Mouse (Mus musculus) liver, embryonic 16.5 days (tissue): Measurements from ENCODE around the gene A130010J15Rik. TPM values are rescaled to one million over a fixed set of nuclear protein-coding genes. Genes with fewer than 3 reads are reported as not detected.

Source experiments
- ATAC-seq: fragments of 200-750 bp; cut with Nextera tagmentation; 2 replicates; pipeline ENCODE4 v1.8.0; 2017; ENCODE audit warnings: low read depth, mild to moderate bottlenecking, moderate number of reproducible peaks, moderate library complexity
- H3K27ac ChIP-seq: fragments of 300-500 bp; sonication (generic); 2 replicates; pipeline ENCODE4 v1.5.1; 2014; ENCODE audit warnings: mild to moderate bottlenecking, low read length
- H3K27me3 ChIP-seq: fragments of 300-500 bp; sonication (generic); 2 replicates; pipeline ENCODE4 v1.6.1; 2014; ENCODE audit warnings: low read depth, low read length, mixed read lengths; ENCODE audit not compliant: control insufficient read depth, insufficient read depth
- H3K36me3 ChIP-seq: fragments of 300-500 bp; sonication (generic); 2 replicates; pipeline ENCODE4 v1.6.1; 2014; ENCODE audit warnings: mild to moderate bottlenecking; ENCODE audit not compliant: control insufficient read depth, insufficient read depth
- H3K4me1 ChIP-seq: fragments of 300-500 bp; sonication (generic); 2 replicates; pipeline ENCODE4 v1.6.1; 2014; ENCODE audit warnings: low read depth, low read length, mixed read lengths; ENCODE audit not compliant: control insufficient read depth
- H3K4me2 ChIP-seq: fragments of 300-500 bp; sonication (generic); 2 replicates; pipeline ENCODE4 v1.6.1; 2014; ENCODE audit warnings: low read depth, low read length, mixed read lengths
- H3K4me3 ChIP-seq: fragments of 300-500 bp; sonication (generic); 2 replicates; pipeline ENCODE4 v1.5.1; 2014; ENCODE audit warnings: low read depth, mild to moderate bottlenecking, low read length
- H3K9ac ChIP-seq: fragments of 300-500 bp; sonication (generic); 2 replicates; pipeline ENCODE4 v1.6.1; 2014; ENCODE audit warnings: low read depth, low read length
- H3K9me3 ChIP-seq: fragments of 300-500 bp; sonication (generic); replicated peaks from 2 replicates; pipeline ENCODE4 v1.6.1; 2016; ENCODE audit warnings: low read length; ENCODE audit not compliant: control insufficient read depth
- WGBS: fragments of 180-500 bp; shearing (Covaris S2); extraction: QIAGEN DNeasy Blood & Tissue Kit; methylation state at CpG from one replicate; pipeline ENCODE4 v1.1.7; 2014; ENCODE audit not compliant: insufficient replicate concordance; 5-methylcytosine and 5-hydroxymethylcytosine counted together
- polyA plus RNA-seq: library from polyadenylated mRNA; unstranded; fragments of >200 nt; fragmentation: Nextera tagmentation; extraction: Ambion mirVana; gene quantifications from 2 replicates; pipeline ENCODE4 v1.2.1, GENCODE M21; 2015

Gene A130010J15Rik
- polyA plus RNA-seq, 1 experiment from 2014 or later, result 4.0 TPM

DNA sequence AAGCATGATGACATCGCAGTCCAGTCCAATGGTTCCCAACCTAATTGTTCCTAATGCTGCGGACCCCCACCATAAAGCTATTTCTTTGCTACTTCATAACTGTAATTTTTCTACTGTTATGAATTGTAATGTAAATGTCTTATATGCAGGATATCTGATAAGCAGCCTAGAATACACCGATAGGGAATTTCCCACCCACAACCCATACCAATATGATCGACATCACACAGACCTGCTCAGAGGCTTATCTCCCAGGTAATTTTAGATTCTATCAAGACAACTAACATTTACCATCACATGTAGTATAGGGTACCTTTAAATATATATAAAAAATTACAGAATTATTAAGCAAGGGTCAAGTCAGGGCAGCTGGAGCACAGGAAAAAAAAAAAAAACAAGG is 58.3 kb downstream of the A130010J15Rik start:
- H3K4me1 ChIP-seq, result no peaks in the 10 kb centered on the region; the same call in 1 of the 2 replicates
- no peak for ATAC-seq
- 76% methylated on average over 4 of the region's 4 CpGs for WGBS
- H3K27me3 ChIP-seq, result no peaks in the 10 kb centered on the region
- no peaks in the 10 kb centered on the region for H3K36me3 ChIP-seq
- H3K9me3 ChIP-seq, result no peaks in the 10 kb centered on the region
- no peak overlapping the region for H3K4me3 ChIP-seq
- no peak overlapping the region for H3K4me2 ChIP-seq
- H3K27ac ChIP-seq, result no peak overlapping the region
- no peak overlapping the region for H3K9ac ChIP-seq

DNA sequence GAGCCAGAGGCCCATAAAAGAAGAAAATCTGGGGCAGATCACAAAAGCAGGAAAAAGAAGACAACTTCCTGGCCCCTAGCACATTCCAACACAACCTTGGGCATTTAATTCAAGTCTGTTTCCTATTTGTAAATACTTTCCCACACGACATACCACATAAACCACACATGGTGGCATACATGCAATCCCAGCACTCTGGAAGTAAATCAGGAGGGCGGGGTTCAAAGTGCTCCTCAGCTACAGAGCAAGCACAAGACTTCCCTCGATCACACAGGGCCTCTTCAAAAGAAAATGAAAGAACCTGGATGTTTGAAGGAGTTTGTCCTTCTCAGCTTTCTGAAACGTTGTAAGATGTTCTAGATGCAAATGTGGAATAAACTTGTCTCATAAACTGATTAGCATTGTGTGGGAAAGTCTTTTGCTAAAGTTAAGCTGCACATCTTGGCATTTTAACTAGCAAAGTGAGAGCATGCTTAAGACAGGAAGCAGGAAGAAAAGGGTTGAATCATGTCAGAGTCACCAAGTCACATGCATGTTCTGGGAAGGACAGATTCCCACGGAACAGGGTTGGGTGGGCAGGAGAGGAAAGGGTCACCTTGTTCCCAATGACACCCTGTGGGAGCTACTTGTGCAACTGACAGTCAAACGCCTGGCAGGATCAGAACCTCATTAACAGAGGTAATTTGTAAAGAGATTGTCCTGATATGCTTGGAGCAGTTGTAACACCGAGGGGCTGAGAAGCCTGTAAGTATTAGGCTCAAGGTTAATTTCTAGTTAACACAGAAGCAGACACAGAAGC is 59.1 kb downstream of the A130010J15Rik start:
- Histone ChIP-seq H3K9me3 (no peaks in the 10 kb centered on the region), H3K9ac (no peak overlapping the region), H3K36me3 (no peaks in the 10 kb centered on the region), H3K27ac (no peak overlapping the region), H3K4me3 (no peak overlapping the region), H3K27me3 (no peaks in the 10 kb centered on the region), H3K4me1 (no peaks in the 10 kb centered on the region; the same call in 1 of the 2 replicates), H3K4me2 (no peak overlapping the region)
- no peak for ATAC-seq
- 25% methylated on average over 7 of the region's 7 CpGs for WGBS

Other genes starting within 250 kb of the A130010J15Rik start
- gene Syt14, start 132.3 kb upstream of the A130010J15Rik start, polyA plus RNA-seq, result 4.8 and 5.4 TPM in 2 replicates
- gene Diexf, start 37.8 kb upstream of the A130010J15Rik start, polyA plus RNA-seq, result 2.6 and 3.1 TPM in 2 replicates
- gene Irf6, start 14.9 kb upstream of the A130010J15Rik start, polyA plus RNA-seq, result 2.9 and 3.8 TPM in 2 replicates
- 8.3 and 9.4 TPM in 2 replicates for gene Traf3ip3, start 33.7 kb downstream of the A130010J15Rik start, polyA plus RNA-seq
- gene Lamb3, start 39.7 kb downstream of the A130010J15Rik start, polyA plus RNA-seq, result 0.41 and 1.2 TPM in 2 replicates
- 26.5 and 40.3 TPM in 2 replicates for gene Hsd11b1, start 96.0 kb downstream of the A130010J15Rik start, polyA plus RNA-seq
- 179 and 180 TPM in 2 replicates for gene G0s2, start 105.2 kb downstream of the A130010J15Rik start, polyA plus RNA-seq
- gene Camk1g, start 202.3 kb downstream of the A130010J15Rik start, polyA plus RNA-seq, result 0.23 and 0.33 TPM in 2 replicates